Mouse (Mus musculus) adrenal gland, postnatal 0 days (tissue): ENCODE measurements around the gene Rph3al. TPM values are rescaled to one million over a fixed set of nuclear protein-coding genes. Genes with fewer than 3 reads are reported as not detected.

Experiments
- polyA plus RNA-seq: library from polyadenylated mRNA; unstranded; fragments of >200 nt; fragmentation: Nextera tagmentation; extraction: Ambion mirVana; gene quantifications from 2 replicates; pipeline ENCODE4 v1.2.1, GENCODE M21; 2015

Rph3al gene
- 10.5 and 11.0 TPM in 2 replicates for polyA plus RNA-seq

DNA sequence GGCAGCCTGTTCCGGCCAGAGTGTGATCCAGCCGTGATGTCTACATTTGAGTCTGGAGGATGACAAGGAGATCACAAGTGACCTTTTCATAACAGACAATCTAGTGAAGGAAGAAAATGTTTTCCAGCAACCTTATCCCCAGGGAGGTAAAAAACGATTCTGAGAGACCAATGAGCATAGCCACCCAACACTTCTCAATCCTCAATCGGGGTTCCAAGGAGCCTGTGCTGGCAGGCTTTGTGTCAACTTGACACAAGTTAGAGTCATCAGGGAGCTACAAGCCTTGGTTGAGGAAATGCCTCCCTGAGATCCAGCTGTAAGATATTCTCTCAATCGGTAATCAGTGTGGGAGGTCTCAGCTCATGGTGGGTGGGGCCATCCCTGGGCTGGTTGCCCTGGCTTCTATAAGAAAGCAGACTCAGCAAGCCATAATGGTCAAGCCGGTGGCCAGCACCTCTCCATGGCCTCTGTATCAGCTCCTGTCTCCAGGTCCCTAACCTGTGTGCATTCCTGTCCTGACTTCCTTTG, at the start of gene Rph3al:
TSS of gene Rph3al (minus strand) at position 51 of the 528 bp plus-strand sequence.

DNA sequence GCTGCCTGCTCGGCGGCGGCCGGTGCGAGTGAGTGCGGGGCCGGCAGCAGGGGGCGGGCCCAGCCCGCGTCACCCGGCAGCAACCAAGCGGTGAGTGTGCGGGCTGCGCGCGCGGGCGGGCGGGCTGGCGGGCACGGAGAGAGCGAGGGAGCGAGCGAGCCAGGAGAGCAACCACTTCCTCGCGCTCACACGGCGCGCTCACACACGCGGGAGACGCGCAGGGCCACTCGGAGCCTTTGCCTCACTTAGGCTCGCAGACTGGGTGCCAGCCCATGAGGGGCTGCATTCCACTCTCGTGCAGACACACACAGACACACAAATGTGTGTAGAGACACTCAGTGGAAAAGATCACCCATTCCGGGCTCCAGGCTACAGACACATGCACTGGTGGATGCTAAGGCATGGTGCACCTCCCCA, 142.2 kb downstream of the Rph3al start, which contains the start of gene Doc2b:
TSS of gene Doc2b (minus strand) at position 21 of the 417 bp plus-strand sequence.

Other genes with a start within 250 kb of the Rph3al start
- gene Ywhae, start 205.6 kb downstream of the Rph3al start, polyA plus RNA-seq, result 502 and 535 TPM in 2 replicates
- gene Doc2b, start 142.4 kb downstream of the Rph3al start, polyA plus RNA-seq, result 6.5 and 7.9 TPM in 2 replicates
- not detected in 2 replicates for gene 1700016K19Rik, start 61.5 kb upstream of the Rph3al start, polyA plus RNA-seq
- gene Rflnb, start 89.4 kb upstream of the Rph3al start, polyA plus RNA-seq, result 16.5 and 19.6 TPM in 2 replicates
- 28.5 and 37.6 TPM in 2 replicates for gene Vps53, start 241.2 kb upstream of the Rph3al start, polyA plus RNA-seq
- 10.9 and 16.7 TPM in 2 replicates for gene Fam57a, start 241.2 kb upstream of the Rph3al start, polyA plus RNA-seq